In the genomic region with DNA sequence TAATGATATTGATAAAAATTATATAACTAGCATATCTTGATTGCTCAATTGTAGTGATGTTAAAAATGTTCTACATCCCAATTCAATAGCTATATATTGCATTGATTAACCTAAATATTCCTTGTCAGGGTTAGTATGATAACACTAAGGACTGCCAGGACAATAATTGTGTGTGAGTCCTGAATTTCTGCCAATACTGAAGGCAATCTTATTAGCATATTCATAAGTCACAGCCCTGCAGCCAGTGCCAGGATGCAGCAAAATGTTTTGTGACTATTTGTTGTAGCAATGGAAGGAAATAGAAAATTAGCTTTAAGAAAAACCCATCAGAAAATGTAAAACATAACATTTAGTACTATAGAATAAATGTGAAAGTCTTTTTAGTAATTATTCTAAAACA, we compare ENCODE assay signal across 30 mouse cellular contexts. TPM values are rescaled to one million over a fixed set of nuclear protein-coding genes. Genes with fewer than 3 reads are reported as not detected.
"Had no signal": no experiment of that assay in that cellular context is flagged by ENCODE, and none has a peak within 500 bp of the region (broad histone marks: within the 10 kb centered on the region; RNA-seq: fewer than 3 reads in every experiment).

No protein-coding gene starts in this region.

- H3K27me3 ChIP-seq: heart, embryonic 13.5 days; heart, embryonic 15.5 days; hindbrain, embryonic 13.5 days; hindbrain, embryonic 15.5 days; kidney, embryonic 15.5 days; limb, embryonic 13.5 days; limb, embryonic 15.5 days; liver, embryonic 12.5 days had no signal

- H3K36me3 ChIP-seq: heart, embryonic 13.5 days; heart, embryonic 15.5 days; hindbrain, embryonic 13.5 days; hindbrain, embryonic 15.5 days; kidney, embryonic 15.5 days; limb, embryonic 13.5 days; limb, embryonic 15.5 days; liver, embryonic 12.5 days had no signal

- H3K9me3 ChIP-seq: heart, embryonic 13.5 days; heart, embryonic 15.5 days; hindbrain, embryonic 13.5 days; hindbrain, embryonic 15.5 days; kidney, embryonic 15.5 days; limb, embryonic 13.5 days; limb, embryonic 15.5 days; liver, embryonic 12.5 days had no signal

- H3K9ac ChIP-seq: heart, embryonic 13.5 days; heart, embryonic 15.5 days; hindbrain, embryonic 13.5 days; hindbrain, embryonic 15.5 days; kidney, embryonic 15.5 days; limb, embryonic 13.5 days; limb, embryonic 15.5 days; liver, embryonic 12.5 days; liver, embryonic 14.5 days had no signal

- H3K4me2 ChIP-seq: heart, embryonic 11.5 days; heart, embryonic 13.5 days; heart, embryonic 15.5 days; hindbrain, embryonic 13.5 days; hindbrain, embryonic 15.5 days; kidney, embryonic 15.5 days; limb, embryonic 13.5 days; limb, embryonic 15.5 days; liver, embryonic 12.5 days had no signal

- H3K27ac ChIP-seq: gastrocnemius, adult 2 months; heart, adult 2 months; heart, embryonic 13.5 days; heart, embryonic 15.5 days; hindbrain, embryonic 13.5 days; hindbrain, embryonic 15.5 days; hindbrain, postnatal 0 days; kidney, embryonic 15.5 days; kidney, postnatal 0 days; limb, embryonic 13.5 days; limb, embryonic 15.5 days; liver, embryonic 12.5 days; liver, embryonic 14.5 days had no signal

- ATAC-seq: hindbrain, postnatal 0 days; intestine, embryonic 16.5 days; liver, embryonic 12.5 days had no signal

- H3K4me1 ChIP-seq: heart, embryonic 13.5 days; heart, embryonic 15.5 days; hindbrain, embryonic 13.5 days; hindbrain, embryonic 15.5 days; kidney, embryonic 15.5 days; limb, embryonic 13.5 days; limb, embryonic 15.5 days; liver, embryonic 12.5 days had no signal

- DNase-seq: gastrocnemius, adult 2 months; gastrocnemius, postnatal 14 days; gastrocnemius, postnatal 36 days; heart, adult 11 months; heart, adult 2 months; heart, postnatal 14 days; heart, postnatal 36 days; kidney, adult 11 months; kidney, adult 2 months; kidney, adult 9 months; kidney, postnatal 14 days; kidney, postnatal 36 days; layer of hippocampus, adult 9-11 months; layer of hippocampus, postnatal 36 days; left cerebral cortex, postnatal 4 days had no signal

- H3K4me3 ChIP-seq: gastrocnemius, adult 2 months; heart, adult 2 months; heart, embryonic 13.5 days; heart, embryonic 15.5 days; hindbrain, embryonic 13.5 days; hindbrain, embryonic 15.5 days; kidney, embryonic 15.5 days; limb, embryonic 13.5 days; limb, embryonic 15.5 days; liver, embryonic 12.5 days had no signal

RNA-seq across cellular contexts. Expression of gene Slitrk1, which starts 49.3 kb away (rescaled TPM):
- polyA plus RNA-seq: heart, adult 2 months; heart, postnatal 0 days; liver, adult 2 months had no signal
